Comparison of ENCODE assay signal across 8 mouse cellular contexts in genomic region chr9:44477339-44478228, GRCm38 (mm10). TPM values are rescaled to one million over a fixed set of nuclear protein-coding genes. Genes with fewer than 3 reads are reported as not detected.
DNase-seq lines count a peak whose midpoint lies in the region; ATAC-seq and TF ChIP-seq lines count a peak whose summit lies in the region.

No protein-coding gene starts in this region.

- H3K9ac ChIP-seq in embryonic facial prominence, embryonic 15.5 days: peak overlapping the region; percentile 76
- peak overlapping the region; percentile 88 for H3K9ac ChIP-seq in limb, embryonic 12.5 days (replicated peaks)
- peak overlapping the region; percentile 91 for H3K9ac ChIP-seq in midbrain, embryonic 13.5 days (replicated peaks)

- H3K4me1 ChIP-seq in embryonic facial prominence, embryonic 15.5 days: peaks cover 27% of the 10 kb centered on the region
- H3K4me1 ChIP-seq in limb, embryonic 12.5 days (replicated peaks): peaks cover 23% of the 10 kb centered on the region
- peaks cover 31% of the 10 kb centered on the region for H3K4me1 ChIP-seq in midbrain, embryonic 13.5 days (replicated peaks)

- WGBS in embryonic facial prominence, embryonic 15.5 days: 5% methylated on average over 24 of the region's 24 CpGs
- 5% methylated on average over 24 of the region's 24 CpGs for WGBS in limb, embryonic 12.5 days
- WGBS in midbrain, embryonic 13.5 days: 6% methylated on average over 24 of the region's 24 CpGs

- DNase-seq in layer of hippocampus, adult 2 months (ENCODE audit: low spot score in 2 of 2): no peak
- DNase-seq in layer of hippocampus, adult 8-10 months (ENCODE audit: low spot score in 2 of 2): no peak
- peak; percentile 76 for DNase-seq in adipocyte (ENCODE audit: low spot score)
- DNase-seq in thymus, postnatal 4 days: peak; percentile 43

- TF ChIP-seq CTCF in layer of hippocampus, adult 2 months (conservative IDR thresholded peaks at IDR 0.05): peak; percentile 95

- no peaks in the 10 kb centered on the region for H3K36me3 ChIP-seq in embryonic facial prominence, embryonic 15.5 days
- H3K36me3 ChIP-seq in limb, embryonic 12.5 days: no peaks in the 10 kb centered on the region
- H3K36me3 ChIP-seq in midbrain, embryonic 13.5 days: no peaks in the 10 kb centered on the region

- H3K4me3 ChIP-seq in layer of hippocampus, adult 2 months: peak overlapping the region; percentile 70
- H3K4me3 ChIP-seq in embryonic facial prominence, embryonic 15.5 days (replicated peaks): peak overlapping the region; percentile 83
- peak overlapping the region; percentile 82 for H3K4me3 ChIP-seq in limb, embryonic 12.5 days (replicated peaks)
- peak overlapping the region; percentile 86 for H3K4me3 ChIP-seq in midbrain, embryonic 13.5 days (replicated peaks)

- no peaks in the 10 kb centered on the region for H3K9me3 ChIP-seq in embryonic facial prominence, embryonic 15.5 days (replicated peaks)
- H3K9me3 ChIP-seq in limb, embryonic 12.5 days: 0 out of 2 replicates have a peak, but pooled peaks cover 3% of the 10 kb centered on the region
- no peaks in the 10 kb centered on the region for H3K9me3 ChIP-seq in midbrain, embryonic 13.5 days

- no peak for ATAC-seq in embryonic facial prominence, embryonic 15.5 days (ENCODE audit: insufficient number of reproducible peaks, low FRiP score, low TSS enrichment, low read depth)
- ATAC-seq in hematopoietic stem cell, adult 5-6 weeks (replicated peaks in 1 of 2; ENCODE audit: insufficient read depth in 1 of 2, low FRiP score in 2 of 2, low TSS enrichment in 1 of 2, low read depth in 1 of 2, poor library complexity in 2 of 2, severe bottlenecking in 2 of 2): peak; percentile 47 to 56
- no peak for ATAC-seq in limb, embryonic 12.5 days (ENCODE audit: insufficient number of reproducible peaks, insufficient read depth, low FRiP score, low TSS enrichment, low read depth)
- ATAC-seq in midbrain, embryonic 13.5 days: no peak

- no peaks in the 10 kb centered on the region for H3K27me3 ChIP-seq in embryonic facial prominence, embryonic 15.5 days
- 0 out of 2 replicates have a peak, but pooled peaks cover 3% of the 10 kb centered on the region for H3K27me3 ChIP-seq in limb, embryonic 12.5 days
- no peaks in the 10 kb centered on the region for H3K27me3 ChIP-seq in midbrain, embryonic 13.5 days

- peak overlapping the region; percentile 99 for H3K27ac ChIP-seq in layer of hippocampus, adult 2 months
- H3K27ac ChIP-seq in embryonic facial prominence, embryonic 15.5 days (replicated peaks): peak overlapping the region; percentile 100
- H3K27ac ChIP-seq in limb, embryonic 12.5 days: peak overlapping the region; percentile 99
- H3K27ac ChIP-seq in midbrain, embryonic 13.5 days: peak overlapping the region; percentile 99

- H3K4me2 ChIP-seq in embryonic facial prominence, embryonic 15.5 days (replicated peaks): peak overlapping the region; percentile 91
- peak overlapping the region; percentile 93 for H3K4me2 ChIP-seq in limb, embryonic 12.5 days
- peak overlapping the region; percentile 97 for H3K4me2 ChIP-seq in midbrain, embryonic 13.5 days (replicated peaks)

RNA-seq across cellular contexts. Expression of gene Bcl9l, which starts 5.0 kb away (rescaled TPM):
- total RNA-seq in layer of hippocampus, adult 2 months (2021): 10 to 100 TPM; 68.4 to 76.9 TPM
- total RNA-seq in layer of hippocampus, adult 8-10 months (2022): 10 to 100 TPM; 61.8 to 68.3 (median 64.9) TPM
- 21.2 and 21.8 TPM in 2 replicates for polyA plus RNA-seq in embryonic facial prominence, embryonic 15.5 days (2015; fragmentation: Nextera tagmentation; extraction: Ambion mirVana)
- 5.9 and 6.1 TPM in 2 replicates for total RNA-seq in hematopoietic stem cell, adult 5-6 weeks (2017)
- polyA plus RNA-seq in limb, embryonic 12.5 days (2016; fragmentation: Nextera tagmentation; extraction: Ambion mirVana): 14.3 and 17.3 TPM in 2 replicates
- polyA plus RNA-seq in midbrain, embryonic 13.5 days (2015; fragmentation: Nextera tagmentation; extraction: Ambion mirVana): 8.0 and 9.2 TPM in 2 replicates

RNA-seq across cellular contexts. Expression of gene Upk2, which starts 22.8 kb away (rescaled TPM):
- total RNA-seq in layer of hippocampus, adult 2 months (2021): not detected
- not detected for total RNA-seq in layer of hippocampus, adult 8-10 months (2022)
- polyA plus RNA-seq in embryonic facial prominence, embryonic 15.5 days (2015; fragmentation: Nextera tagmentation; extraction: Ambion mirVana): 2.1 and 3.3 TPM in 2 replicates
- not detected in 2 replicates for total RNA-seq in hematopoietic stem cell, adult 5-6 weeks (2017)
- 0.31 and 0.65 TPM in 2 replicates for polyA plus RNA-seq in limb, embryonic 12.5 days (2016; fragmentation: Nextera tagmentation; extraction: Ambion mirVana)
- polyA plus RNA-seq in midbrain, embryonic 13.5 days (2015; fragmentation: Nextera tagmentation; extraction: Ambion mirVana): not detected in 2 replicates

RNA-seq across cellular contexts. Expression of gene Foxr1, which starts 36.6 kb away (rescaled TPM):
- not detected for total RNA-seq in layer of hippocampus, adult 2 months (2021)
- not detected for total RNA-seq in layer of hippocampus, adult 8-10 months (2022)
- polyA plus RNA-seq in embryonic facial prominence, embryonic 15.5 days (2015; fragmentation: Nextera tagmentation; extraction: Ambion mirVana): not detected in 2 replicates
- not detected in 2 replicates for total RNA-seq in hematopoietic stem cell, adult 5-6 weeks (2017)
- 0.18 TPM in 1 of 2 replicates, not detected in the other for polyA plus RNA-seq in limb, embryonic 12.5 days (2016; fragmentation: Nextera tagmentation; extraction: Ambion mirVana)
- not detected in 2 replicates for polyA plus RNA-seq in midbrain, embryonic 13.5 days (2015; fragmentation: Nextera tagmentation; extraction: Ambion mirVana)

RNA-seq across cellular contexts. Expression of gene Ccdc84, which starts 59.2 kb away (rescaled TPM):
- total RNA-seq in layer of hippocampus, adult 2 months (2021): 10 to 100 TPM; 21.5 to 25.7 TPM
- 10 to 100 TPM; 21.1 to 24.9 (median 23.4) TPM for total RNA-seq in layer of hippocampus, adult 8-10 months (2022)
- polyA plus RNA-seq in embryonic facial prominence, embryonic 15.5 days (2015; fragmentation: Nextera tagmentation; extraction: Ambion mirVana): 28.1 and 30.5 TPM in 2 replicates
- 21.4 and 31.9 TPM in 2 replicates for total RNA-seq in hematopoietic stem cell, adult 5-6 weeks (2017)
- polyA plus RNA-seq in limb, embryonic 12.5 days (2016; fragmentation: Nextera tagmentation; extraction: Ambion mirVana): 35.1 and 38.4 TPM in 2 replicates
- 36.7 and 40.7 TPM in 2 replicates for polyA plus RNA-seq in midbrain, embryonic 13.5 days (2015; fragmentation: Nextera tagmentation; extraction: Ambion mirVana)

Comparison
In these comparisons a context has a peak if more than half of its experiments do, and no peak if none do; other contexts are left out.
1. DNase-seq: peak in adipocyte (single experiment) and thymus, postnatal 4 days (single experiment); none in layer of hippocampus, adult 2 months (0 of 2) and layer of hippocampus, adult 8-10 months (0 of 2).
2. ATAC-seq: peak in hematopoietic stem cell, adult 5-6 weeks (2 of 2); none in embryonic facial prominence, embryonic 15.5 days (single experiment), limb, embryonic 12.5 days (single experiment) and midbrain, embryonic 13.5 days (single experiment).
3. Peak in every context shown above with its lines, with median percentiles within 50 percentile points of each other: H3K27ac ChIP-seq, H3K4me3 ChIP-seq, H3K4me2 ChIP-seq and H3K9ac ChIP-seq.